In the genomic region with DNA sequence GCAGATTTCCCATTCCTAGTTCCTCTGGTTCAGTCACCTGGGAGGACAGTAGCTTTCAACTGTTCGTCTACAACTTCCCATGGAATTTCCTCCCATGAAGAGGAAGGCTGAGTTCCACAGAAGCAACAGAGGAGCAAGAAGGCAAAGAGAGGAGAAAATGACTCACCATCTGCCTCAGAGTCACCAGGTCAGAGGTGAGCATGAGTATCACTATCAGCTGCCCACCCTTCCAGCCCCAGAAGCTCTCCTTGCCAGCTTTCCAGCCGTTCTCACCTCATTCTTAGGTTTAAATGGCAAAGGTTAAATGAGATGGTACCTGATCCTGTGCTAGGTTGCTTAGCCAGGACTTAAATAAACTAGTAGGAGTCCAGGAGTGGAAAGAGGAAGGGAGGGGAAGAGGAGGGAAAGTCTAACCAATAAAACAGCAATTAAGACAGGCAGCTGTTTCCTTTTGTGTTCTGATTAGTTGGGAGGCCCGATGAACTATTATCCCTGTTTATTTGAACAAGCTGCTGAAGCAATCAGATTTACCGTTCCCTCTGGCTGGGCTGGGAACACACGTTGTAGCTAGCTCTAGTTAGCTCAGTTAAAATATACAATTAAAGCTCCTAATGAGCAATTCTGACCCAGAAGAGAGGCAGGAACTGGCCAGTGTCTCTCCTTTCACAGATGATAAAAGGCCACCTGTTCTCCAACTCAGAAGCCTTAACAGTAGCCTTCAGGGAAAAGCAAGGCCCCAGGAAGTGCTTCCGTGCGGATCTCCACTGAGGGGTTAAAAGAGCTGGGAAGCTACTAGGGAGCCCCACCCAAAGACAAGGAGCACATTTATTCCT, we compare ENCODE assay signal across 10 mouse cellular contexts.
A peak's percentile ranks its signal among the peaks of the same experiment; 100 is the strongest.
DNase-seq lines count a peak whose midpoint lies in the region; ATAC-seq and TF ChIP-seq lines count a peak whose summit lies in the region.
"Had no signal": no experiment of that assay in that cellular context is flagged by ENCODE, and none has a peak within 500 bp of the region (broad histone marks: within the 10 kb centered on the region; RNA-seq: fewer than 3 reads in every experiment).

No protein-coding gene starts in this region.

- H3K4me2 ChIP-seq in kidney, embryonic 14.5 days (replicated peaks; ENCODE audit: low read depth, low read length) = no peak overlapping the region
- no peak overlapping the region for H3K4me2 ChIP-seq in forebrain, postnatal 0 days (ENCODE audit: low read depth)
- H3K4me2 ChIP-seq: embryonic facial prominence, embryonic 15.5 days had no signal

- no peak overlapping the region for H3K9ac ChIP-seq in kidney, embryonic 14.5 days (ENCODE audit: low read depth, low read length)
- no peak overlapping the region for H3K9ac ChIP-seq in forebrain, postnatal 0 days
- H3K9ac ChIP-seq: embryonic facial prominence, embryonic 15.5 days; liver, embryonic 14.5 days had no signal

- 0 out of 2 replicates have a peak, but pooled peaks cover 3% of the 10 kb centered on the region for H3K9me3 ChIP-seq in kidney, embryonic 14.5 days (ENCODE audit: control insufficient read depth, low read length)
- no peaks in the 10 kb centered on the region for H3K9me3 ChIP-seq in forebrain, postnatal 0 days (ENCODE audit: low read length)
- no peaks in the 10 kb centered on the region for H3K9me3 ChIP-seq in limb, embryonic 10.5 days (replicated peaks)
- H3K9me3 ChIP-seq: embryonic facial prominence, embryonic 15.5 days had no signal

- peak overlapping the region; percentile 52; the same call in 1 of the 2 replicates for H3K27ac ChIP-seq in kidney, embryonic 14.5 days (ENCODE audit: low read depth, low read length)
- H3K27ac ChIP-seq in forebrain, postnatal 0 days (ENCODE audit: low read depth, low read length) = no peak overlapping the region
- H3K27ac ChIP-seq in limb, embryonic 10.5 days = peak overlapping the region; percentile 2; the same call in 1 of the 2 replicates
- H3K27ac ChIP-seq: liver, embryonic 14.5 days had no signal

- no peak for DNase-seq in kidney, adult 18-20 months
- peak; percentile 21 for DNase-seq in R1 (ENCODE audit: low read depth, low spot score)
- no peak for DNase-seq in forebrain, postnatal 0 days
- peak; percentile 31 for DNase-seq in limb, embryonic 10.5 days (ENCODE audit: low spot score)
- DNase-seq in left cerebral cortex, postnatal 14 days (ENCODE audit: low spot score in 2 of 2) = no peak
- no peak for DNase-seq in right cerebral cortex, postnatal 14 days

- H3K4me1 ChIP-seq in kidney, embryonic 14.5 days (ENCODE audit: control insufficient read depth, insufficient read depth, low read length) = peaks cover 15% of the 10 kb centered on the region
- H3K4me1 ChIP-seq in forebrain, postnatal 0 days (ENCODE audit: insufficient read depth) = no peaks in the 10 kb centered on the region
- H3K4me1 ChIP-seq in limb, embryonic 10.5 days = peaks cover 19% of the 10 kb centered on the region

- TF ChIP-seq CTCF in forebrain, postnatal 0 days (IDR thresholded peaks at IDR 0.05; ENCODE audit: low read depth) = no peak

- no peaks in the 10 kb centered on the region for H3K36me3 ChIP-seq in kidney, embryonic 14.5 days (ENCODE audit: control insufficient read depth, insufficient read depth, low read length)
- H3K36me3 ChIP-seq in forebrain, postnatal 0 days (ENCODE audit: insufficient read depth) = 0 out of 2 replicates have a peak, but pooled peaks cover 6% of the 10 kb centered on the region
- peaks cover 10% of the 10 kb centered on the region for H3K36me3 ChIP-seq in limb, embryonic 10.5 days

- no peaks in the 10 kb centered on the region for H3K27me3 ChIP-seq in kidney, embryonic 14.5 days (ENCODE audit: control insufficient read depth, insufficient read depth, low read length)
- no peaks in the 10 kb centered on the region for H3K27me3 ChIP-seq in forebrain, postnatal 0 days (ENCODE audit: insufficient read depth, low read length)
- H3K27me3 ChIP-seq in limb, embryonic 10.5 days (ENCODE audit: low read depth, poor library complexity, severe bottlenecking) = no peaks in the 10 kb centered on the region
- H3K27me3 ChIP-seq: embryonic facial prominence, embryonic 15.5 days had no signal

- no peak overlapping the region for H3K4me3 ChIP-seq in kidney, embryonic 14.5 days (ENCODE audit: low read length)
- H3K4me3 ChIP-seq in forebrain, postnatal 0 days (ENCODE audit: low read depth, low read length) = no peak overlapping the region
- H3K4me3 ChIP-seq in limb, embryonic 10.5 days = no peak overlapping the region
- H3K4me3 ChIP-seq: embryonic facial prominence, embryonic 15.5 days had no signal

- 29% methylated on average over 7 of the region's 7 CpGs for WGBS in kidney, embryonic 14.5 days
- 23% methylated on average over 7 of the region's 7 CpGs for WGBS in forebrain, postnatal 0 days
- WGBS in limb, embryonic 10.5 days = 41% methylated on average over 7 of the region's 7 CpGs

- intact Hi-C loops in left cerebral cortex, postnatal 14 days (cut with DNase I) = no loop called here

- ATAC-seq in kidney, embryonic 14.5 days (ENCODE audit: low FRiP score, low TSS enrichment) = peak; percentile 43; the same call in 1 of the 2 replicates
- peak; percentile 61 for ATAC-seq in forebrain, postnatal 0 days
- ATAC-seq in erythroblast, adult 5-6 weeks (replicated peaks; ENCODE audit: low FRiP score, poor library complexity, severe bottlenecking) = no peak

Comparison
In these comparisons a context has a peak if more than half of its experiments do, and no peak if none do; other contexts are left out.
1. DNase-seq: peak in R1 (single experiment) and limb, embryonic 10.5 days (single experiment); none in kidney, adult 18-20 months (single experiment), forebrain, postnatal 0 days (single experiment), left cerebral cortex, postnatal 14 days (0 of 2) and right cerebral cortex, postnatal 14 days (single experiment).